Mouse (Mus musculus) G1E (cell line): ENCODE measurements around the gene Dennd2a. TPM values are rescaled to one million over a fixed set of nuclear protein-coding genes. Genes with fewer than 3 reads are reported as not detected.

Source experiments
- ATAC-seq: 2 replicates; pipeline ENCODE4 v1.8.0; 2016; ENCODE audit warnings: mild to moderate bottlenecking; ENCODE audit not compliant: insufficient number of reproducible peaks, poor library complexity, low FRiP score, severe bottlenecking; ENCODE audit errors: extremely low read depth
- DNase-seq: peaks from one replicate; pipeline ENCODE4 v3.0.0; 2012; ENCODE audit warnings: low spot score
- H3K27me3 ChIP-seq: 2 replicates; pipeline ENCODE4 v1.6.1; 2012; ENCODE audit warnings: mild to moderate bottlenecking, low read length, inconsistent platforms; ENCODE audit not compliant: insufficient read depth
- H3K36me3 ChIP-seq: replicated peaks from 2 replicates; pipeline ENCODE3; 2012; ENCODE audit warnings: mild to moderate bottlenecking, inconsistent platforms
- H3K4me1 ChIP-seq: 2 replicates; pipeline ENCODE4 v1.6.1; 2012; ENCODE audit warnings: low read depth, low read length, inconsistent platforms, mixed read lengths; ENCODE audit not compliant: insufficient read depth
- H3K4me3 ChIP-seq: 2 replicates; pipeline ENCODE4 v1.5.1; 2012; ENCODE audit warnings: low read depth, mild to moderate bottlenecking, inconsistent platforms, low read length, moderate library complexity, mixed read lengths
- H3K9me3 ChIP-seq: replicated peaks from 2 replicates; pipeline ENCODE4 v1.6.1; 2012; ENCODE audit warnings: inconsistent platforms
- CTCF ChIP-seq: IDR thresholded peaks from 2 replicates; pipeline ENCODE4 v1.5.1; 2012; ENCODE audit warnings: low read depth, low read length, inconsistent platforms, mixed read lengths
- GATA1 ChIP-seq: IDR thresholded peaks from 2 replicates; pipeline ENCODE4 v1.6.1; 2012; ENCODE audit warnings: borderline replicate concordance, low read length, inconsistent platforms, mixed read lengths
- GATA2 ChIP-seq: IDR thresholded peaks from 2 replicates; pipeline ENCODE4 v1.6.1; 2012; ENCODE audit warnings: low read depth, low read length, inconsistent platforms, borderline replicate concordance
- POLR2AphosphoS5 ChIP-seq: IDR thresholded peaks from 2 replicates; pipeline ENCODE4 v1.6.1; 2012; ENCODE audit warnings: low read depth, low read length, inconsistent platforms; ENCODE audit not compliant: insufficient replicate concordance
- TAL1 ChIP-seq: conservative IDR thresholded peaks from 2 replicates; pipeline ENCODE4 v1.6.1; 2012; ENCODE audit warnings: low read depth, low read length, inconsistent platforms, mixed read lengths
- polyA plus RNA-seq: library from polyadenylated mRNA; stranded (reverse); fragments of >175 nt; gene quantifications from 2 replicates; pipeline ENCODE4 v1.2.3, GENCODE M21; 2012
- total RNA-seq, 2 experiments: library from RNA; stranded (forward) in 1 of 2; stranded (reverse) in 1 of 2; fragments of 200-1000 nt in 1 of 2; fragments of >200 nt in 1 of 2; fragmentation: Nextera tagmentation in 1 of 2; gene quantifications; 2 replicates each; pipeline ENCODE4 v1.2.3; 2014 to 2017

Dennd2a gene
- total and polyA plus RNA-seq, 3 experiments = 0.38 TPM; not detected in 2

DNA sequence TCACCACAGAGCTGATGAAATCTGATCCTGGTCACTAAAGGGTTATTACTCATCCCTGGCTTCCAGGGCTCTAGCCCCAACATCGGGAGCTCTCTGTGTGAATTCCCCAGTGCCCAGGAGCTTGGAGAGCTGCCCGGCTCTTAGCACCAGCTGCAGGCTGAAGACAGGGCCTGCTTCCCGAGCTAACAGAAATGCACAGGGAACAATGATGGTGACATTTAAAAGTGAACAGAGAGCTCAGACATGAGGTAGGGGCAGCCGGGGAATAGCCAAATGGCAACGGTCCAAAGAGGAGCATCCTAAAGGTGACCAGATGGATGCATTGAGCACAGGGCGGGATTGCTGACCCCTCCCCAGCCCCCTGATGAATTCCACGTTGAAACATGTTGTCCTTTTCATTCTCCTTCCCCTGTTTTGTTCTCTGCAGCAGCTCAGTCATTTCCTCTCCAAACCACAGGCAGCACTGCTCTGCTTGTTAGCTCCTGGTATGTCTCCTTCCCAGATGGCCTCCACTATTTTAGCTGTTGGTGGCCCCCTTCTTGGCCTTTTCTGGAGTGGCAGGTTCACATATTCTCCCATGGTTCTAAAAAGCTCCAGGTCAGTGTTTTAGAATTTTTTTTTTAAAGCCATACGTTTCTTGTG lies 79.0 kb downstream of the Dennd2a start:
- no peak for TF ChIP-seq GATA2
- TF ChIP-seq POLR2AphosphoS5 = no peak
- no peak for TF ChIP-seq TAL1
- no peak for TF ChIP-seq CTCF
- no peak for TF ChIP-seq GATA1

GRCm38 (mm10) chr6:39476617-39477016 lies 81.0 kb downstream of the Dennd2a start:
- no peaks in the 10 kb centered on the region for H3K9me3 ChIP-seq
- H3K27me3 ChIP-seq = peaks cover 24% of the 10 kb centered on the region
- TF ChIP-seq TAL1 = no peak
- TF ChIP-seq CTCF = no peak
- no peak for TF ChIP-seq GATA1
- TF ChIP-seq GATA2 = no peak
- no peak for TF ChIP-seq POLR2AphosphoS5
- no peaks in the 10 kb centered on the region for H3K36me3 ChIP-seq
- DNase-seq (no peak), ATAC-seq (no peak)
- H3K4me3 ChIP-seq = no peak overlapping the region
- H3K4me1 ChIP-seq = no peaks in the 10 kb centered on the region

More for the DNA sequence above, 79.0 kb downstream of the Dennd2a start:
- Histone ChIP-seq H3K4me1 (no peaks in the 10 kb centered on the region), H3K4me3 (no peak overlapping the region), H3K27me3 (peaks cover 24% of the 10 kb centered on the region), H3K9me3 (no peaks in the 10 kb centered on the region), H3K36me3 (no peaks in the 10 kb centered on the region)
- no peak for ATAC-seq
- no peak for DNase-seq

DNA sequence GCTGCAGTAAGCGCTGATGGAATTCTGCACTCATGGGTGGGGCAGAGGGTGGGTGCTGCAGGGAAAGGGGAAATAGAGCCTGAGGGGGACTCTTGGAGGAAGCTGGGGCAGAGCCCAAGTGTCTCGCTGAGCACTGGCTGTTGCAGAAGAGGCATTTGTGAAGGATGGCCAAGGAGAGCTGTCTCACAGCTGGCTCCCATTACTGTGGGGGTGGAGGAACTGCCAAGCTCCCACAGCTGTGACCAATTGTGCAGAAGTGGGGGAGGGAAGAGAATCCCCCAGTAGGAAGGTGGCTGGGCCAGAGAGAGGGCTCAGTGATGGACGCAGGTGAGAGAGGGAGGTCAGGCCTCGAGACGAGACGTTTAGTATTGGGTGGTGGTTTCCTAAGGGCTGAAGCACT lies 83.2 kb downstream of the Dennd2a start:
- no peaks in the 10 kb centered on the region for H3K4me1 ChIP-seq
- no peaks in the 10 kb centered on the region for H3K9me3 ChIP-seq
- no peaks in the 10 kb centered on the region for H3K36me3 ChIP-seq
- ATAC-seq = no peak
- peaks cover 33% of the 10 kb centered on the region for H3K27me3 ChIP-seq
- DNase-seq = no peak
- no peak overlapping the region for H3K4me3 ChIP-seq
- no peak for TF ChIP-seq GATA1
- TF ChIP-seq CTCF = no peak
- no peak for TF ChIP-seq TAL1
- no peak for TF ChIP-seq POLR2AphosphoS5
- no peak for TF ChIP-seq GATA2

DNA sequence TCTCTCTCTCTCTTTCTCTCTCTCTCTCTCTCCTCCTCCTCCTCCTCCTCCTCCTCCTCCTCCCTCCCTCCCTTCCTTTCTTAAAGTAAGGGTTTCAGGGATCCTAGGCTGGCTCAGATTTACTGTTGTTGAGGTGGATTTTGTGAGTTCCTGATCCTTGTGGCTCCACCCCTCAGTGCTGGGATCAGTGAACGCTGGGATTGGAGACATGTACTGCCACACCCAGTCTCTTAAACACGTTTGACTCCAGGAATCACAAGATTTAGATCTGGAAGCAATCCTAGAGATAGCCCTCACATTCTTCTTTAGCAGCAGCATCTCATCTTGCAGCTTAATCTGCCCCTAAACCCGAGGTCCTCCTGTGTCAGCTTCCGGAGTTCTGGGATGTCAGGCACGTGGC lies 84.8 kb downstream of the Dennd2a start:
- DNase-seq (no peak), ATAC-seq (no peak)
- Histone ChIP-seq H3K36me3 (no peaks in the 10 kb centered on the region), H3K9me3 (no peaks in the 10 kb centered on the region), H3K4me3 (no peak overlapping the region), H3K27me3 (peaks cover 34% of the 10 kb centered on the region), H3K4me1 (no peaks in the 10 kb centered on the region)
- TF ChIP-seq CTCF (no peak), TAL1 (no peak), GATA2 (no peak), POLR2AphosphoS5 (no peak), GATA1 (no peak)

DNA sequence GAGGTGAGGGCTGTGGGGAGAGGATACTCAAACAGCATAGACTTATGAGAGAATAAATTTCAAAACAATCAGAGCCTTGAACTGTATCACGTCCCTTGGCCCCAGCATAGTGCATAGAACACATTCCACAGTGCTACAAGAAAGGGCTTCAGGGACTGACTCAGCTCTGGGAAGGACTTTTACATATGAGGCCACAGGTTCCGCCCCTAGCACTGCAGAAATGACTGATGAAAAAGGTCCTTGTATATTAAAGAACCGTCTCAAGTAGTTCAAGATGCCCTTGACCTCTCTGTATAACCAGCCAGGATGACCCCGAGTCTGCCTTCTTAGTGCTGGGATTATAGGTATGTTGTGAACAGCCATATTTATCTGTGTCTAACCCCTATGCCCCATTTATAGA lies 85.4 kb downstream of the Dennd2a start:
- ATAC-seq = no peak
- no peak for DNase-seq
- TF ChIP-seq POLR2AphosphoS5 (no peak), GATA1 (no peak), CTCF (no peak), TAL1 (no peak), GATA2 (no peak)
- no peaks in the 10 kb centered on the region for H3K36me3 ChIP-seq
- peaks cover 32% of the 10 kb centered on the region for H3K27me3 ChIP-seq
- H3K4me1 ChIP-seq = no peaks in the 10 kb centered on the region
- no peak overlapping the region for H3K4me3 ChIP-seq
- H3K9me3 ChIP-seq = no peaks in the 10 kb centered on the region

DNA sequence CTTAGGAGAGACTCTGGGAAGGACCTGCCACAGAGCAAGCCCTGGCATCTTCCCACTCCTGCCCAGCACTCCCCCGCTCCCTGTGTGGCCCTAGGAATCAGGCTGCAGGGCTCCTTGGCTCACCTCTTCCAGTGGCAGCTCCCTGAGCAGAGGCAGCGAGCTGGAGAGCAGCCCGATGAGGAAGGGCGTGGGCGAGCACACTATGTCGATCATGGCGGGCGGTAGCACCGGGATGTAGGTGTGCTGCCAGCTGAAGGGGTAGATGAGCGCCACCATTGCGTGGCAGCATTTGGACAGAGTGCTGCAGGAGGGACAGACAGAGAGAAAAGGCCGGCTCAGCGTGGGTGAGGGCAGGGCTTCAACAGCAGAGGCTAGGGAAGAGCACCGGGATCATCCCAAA lies 87.6 kb downstream of the Dennd2a start:
- no peak for ATAC-seq
- Histone ChIP-seq H3K36me3 (no peaks in the 10 kb centered on the region), H3K4me3 (no peak overlapping the region)

DNA sequence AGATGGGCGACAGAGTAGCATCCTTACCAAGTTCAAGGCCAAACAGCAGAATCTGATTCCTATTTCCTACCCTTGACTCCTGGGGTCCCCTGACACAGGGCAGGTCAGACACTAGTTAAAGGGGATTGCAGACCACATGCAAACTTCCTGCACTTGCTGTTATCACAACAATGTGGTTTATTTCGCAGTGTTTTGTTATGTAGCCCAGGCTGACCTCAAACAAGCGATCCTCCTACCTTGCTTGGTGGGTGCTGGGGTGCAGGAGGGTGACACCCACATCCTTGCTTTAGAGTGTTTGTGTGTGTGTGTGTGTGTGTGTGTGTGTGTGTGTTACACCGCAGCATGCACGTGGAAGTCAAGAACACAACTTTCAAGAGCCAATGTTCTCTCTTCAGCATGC lies 88.2 kb downstream of the Dennd2a start:
- Histone ChIP-seq H3K4me1 (no peaks in the 10 kb centered on the region), H3K36me3 (no peaks in the 10 kb centered on the region)
- ATAC-seq = no peak

More for the DNA sequence above, 87.6 kb downstream of the Dennd2a start:
- Histone ChIP-seq H3K27me3 (peaks cover 38% of the 10 kb centered on the region), H3K9me3 (no peaks in the 10 kb centered on the region), H3K4me1 (no peaks in the 10 kb centered on the region)
- no peak for DNase-seq
- TF ChIP-seq TAL1 (no peak), GATA1 (no peak), POLR2AphosphoS5 (no peak), CTCF (no peak), GATA2 (no peak)

More for the DNA sequence above, 88.2 kb downstream of the Dennd2a start:
- Histone ChIP-seq H3K27me3 (peaks cover 41% of the 10 kb centered on the region), H3K4me3 (no peak overlapping the region), H3K9me3 (no peaks in the 10 kb centered on the region)
- no peak for DNase-seq
- TF ChIP-seq TAL1 (no peak), CTCF (no peak), GATA2 (no peak), POLR2AphosphoS5 (no peak), GATA1 (no peak)
